Mouse (Mus musculus): ENCODE results near the gene Gm10720. TPM values are rescaled to one million over a fixed set of nuclear protein-coding genes. Genes with fewer than 3 reads are reported as not detected.
"Not testable (repeated sequence)": the region's sequence is repeated elsewhere in the genome, so short reads cannot be mapped to it uniquely, and the experiment has no call there.

Gene Gm10720
- polyA plus RNA-seq, 1 experiment from 2014 or later, result not detected

- H3K9me3 ChIP-seq (ENCODE audit: control insufficient read depth, low read length); H3K4me1 ChIP-seq (ENCODE audit: control insufficient read depth, insufficient read depth, low read length); H3K27me3 ChIP-seq (ENCODE audit: control insufficient read depth, insufficient read depth, low read length); ATAC-seq (ENCODE audit: insufficient number of reproducible peaks, low FRiP score, low TSS enrichment, low read depth); H3K4me2 ChIP-seq (ENCODE audit: low read depth, severe bottlenecking); H3K27ac ChIP-seq (replicated peaks; ENCODE audit: low read depth, low read length); H3K36me3 ChIP-seq (ENCODE audit: control insufficient read depth, insufficient read depth, low read length); H3K4me3 ChIP-seq (ENCODE audit: low read depth, low read length); H3K9ac ChIP-seq (ENCODE audit: low read length): not testable (repeated sequence)
- DNase-seq (ENCODE audit: low spot score), result peak; percentile 83
- WGBS, result 69% methylated on average over 2 of the region's 10 CpGs
Measured at GRCm38 (mm10) chr9:3030677-3031318, 15.3 kb downstream of the Gm10720 start.

DNA sequence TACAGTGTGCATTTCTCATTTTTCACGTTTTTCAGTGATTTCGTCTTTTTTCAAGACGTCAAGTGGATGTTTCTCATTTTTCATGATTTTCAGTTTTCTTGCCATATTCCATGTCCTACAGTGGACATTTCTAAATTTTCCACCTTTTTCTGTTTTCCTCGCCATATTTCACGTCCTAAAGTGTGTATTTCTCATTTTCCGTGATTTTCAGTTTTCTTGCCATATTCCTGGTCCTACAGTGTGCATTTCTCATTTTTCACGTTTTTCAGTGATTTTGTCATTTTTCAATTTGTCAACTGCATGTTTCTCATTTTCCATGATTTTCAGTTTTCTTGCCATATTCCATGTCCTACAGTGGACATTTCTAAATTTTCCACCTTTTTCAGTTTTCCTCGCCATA is 18.8 kb downstream of the Gm10720 start, which contains the start of gene Gm17535:
Gene Gm17535 (plus strand): TSS at position 301 of the 400 bp plus-strand sequence.
- not testable (repeated sequence) for H3K36me3 ChIP-seq (ENCODE audit: control insufficient read depth, insufficient read depth, low read length); H3K4me1 ChIP-seq (ENCODE audit: control insufficient read depth, insufficient read depth, low read length); H3K4me2 ChIP-seq (ENCODE audit: low read depth, severe bottlenecking); DNase-seq (ENCODE audit: low spot score); ATAC-seq (ENCODE audit: insufficient number of reproducible peaks, low FRiP score, low TSS enrichment, low read depth); H3K9ac ChIP-seq (ENCODE audit: low read length); H3K9me3 ChIP-seq (ENCODE audit: control insufficient read depth, low read length); H3K4me3 ChIP-seq (ENCODE audit: low read depth, low read length); H3K27me3 ChIP-seq (ENCODE audit: control insufficient read depth, insufficient read depth, low read length); H3K27ac ChIP-seq (replicated peaks; ENCODE audit: low read depth, low read length)
- no CpG with 5 or more reads among the region's 8 CpGs for WGBS

- H3K4me2 ChIP-seq (ENCODE audit: low read depth, severe bottlenecking); DNase-seq (ENCODE audit: low spot score); H3K9me3 ChIP-seq (ENCODE audit: control insufficient read depth, low read length); H3K9ac ChIP-seq (ENCODE audit: low read length); H3K36me3 ChIP-seq (ENCODE audit: control insufficient read depth, insufficient read depth, low read length); H3K4me1 ChIP-seq (ENCODE audit: control insufficient read depth, insufficient read depth, low read length); H3K27me3 ChIP-seq (ENCODE audit: control insufficient read depth, insufficient read depth, low read length); ATAC-seq (ENCODE audit: insufficient number of reproducible peaks, low FRiP score, low TSS enrichment, low read depth); H3K27ac ChIP-seq (replicated peaks; ENCODE audit: low read depth, low read length); H3K4me3 ChIP-seq (ENCODE audit: low read depth, low read length): not testable (repeated sequence)
- WGBS, result 76% methylated on average over 6 of the region's 8 CpGs
Measured at GRCm38 (mm10) chr9:3036577-3036976, 21.1 kb downstream of the Gm10720 start, which contains the start of gene Gm10715. Gene Gm10715, plus strand, starts transcription at chr9:3036877.

- H3K27ac ChIP-seq (replicated peaks; ENCODE audit: low read depth, low read length); H3K27me3 ChIP-seq (ENCODE audit: control insufficient read depth, insufficient read depth, low read length); H3K4me2 ChIP-seq (ENCODE audit: low read depth, severe bottlenecking); H3K4me1 ChIP-seq (ENCODE audit: control insufficient read depth, insufficient read depth, low read length); ATAC-seq (ENCODE audit: insufficient number of reproducible peaks, low FRiP score, low TSS enrichment, low read depth); H3K36me3 ChIP-seq (ENCODE audit: control insufficient read depth, insufficient read depth, low read length); H3K4me3 ChIP-seq (ENCODE audit: low read depth, low read length); H3K9me3 ChIP-seq (ENCODE audit: control insufficient read depth, low read length); H3K9ac ChIP-seq (ENCODE audit: low read length); DNase-seq (ENCODE audit: low spot score): not testable (repeated sequence)
- WGBS, result 68% methylated on average over 4 of the region's 4 CpGs
Measured at GRCm38 (mm10) chr9:3038161-3038560, 22.7 kb downstream of the Gm10720 start.

Small RNAs within 50 kb of the gene (microRNA-seq; reads per million reads assigned to microRNA genes)
- not detected for gene Mir101c

Other genes with a start within 250 kb of the Gm10720 start
- gene Gm10722, start 14.7 kb upstream of the Gm10720 start, polyA plus RNA-seq (2014; fragmentation: Nextera tagmentation; extraction: Ambion mirVana), result not detected in 2 replicates
- not detected in 2 replicates for gene Gm11168, start 12.3 kb upstream of the Gm10720 start, polyA plus RNA-seq (2014; fragmentation: Nextera tagmentation; extraction: Ambion mirVana)
- not detected in 2 replicates for gene Gm10721, start 2.5 kb upstream of the Gm10720 start, polyA plus RNA-seq (2014; fragmentation: Nextera tagmentation; extraction: Ambion mirVana)
- not detected in 2 replicates for gene Gm10719, start 1.8 kb downstream of the Gm10720 start, polyA plus RNA-seq (2014; fragmentation: Nextera tagmentation; extraction: Ambion mirVana)
- gene Gm10718, start 7.9 kb downstream of the Gm10720 start, polyA plus RNA-seq (2014; fragmentation: Nextera tagmentation; extraction: Ambion mirVana), result not detected in 2 replicates
- gene Gm10717, start 9.8 kb downstream of the Gm10720 start, polyA plus RNA-seq (2014; fragmentation: Nextera tagmentation; extraction: Ambion mirVana), result not detected in 2 replicates
- gene Gm17535, start 18.9 kb downstream of the Gm10720 start, polyA plus RNA-seq (2014; fragmentation: Nextera tagmentation; extraction: Ambion mirVana), result not detected in 2 replicates
- not detected in 2 replicates for gene Gm10715, start 21.2 kb downstream of the Gm10720 start, polyA plus RNA-seq (2014; fragmentation: Nextera tagmentation; extraction: Ambion mirVana)